Mouse (Mus musculus): ENCODE data around the gene D030056L22Rik. TPM values are rescaled to one million over a fixed set of nuclear protein-coding genes. Genes with fewer than 3 reads are reported as not detected.

Gene D030056L22Rik
- polyA plus RNA-seq, 1 experiment = 11.5 TPM

DNA sequence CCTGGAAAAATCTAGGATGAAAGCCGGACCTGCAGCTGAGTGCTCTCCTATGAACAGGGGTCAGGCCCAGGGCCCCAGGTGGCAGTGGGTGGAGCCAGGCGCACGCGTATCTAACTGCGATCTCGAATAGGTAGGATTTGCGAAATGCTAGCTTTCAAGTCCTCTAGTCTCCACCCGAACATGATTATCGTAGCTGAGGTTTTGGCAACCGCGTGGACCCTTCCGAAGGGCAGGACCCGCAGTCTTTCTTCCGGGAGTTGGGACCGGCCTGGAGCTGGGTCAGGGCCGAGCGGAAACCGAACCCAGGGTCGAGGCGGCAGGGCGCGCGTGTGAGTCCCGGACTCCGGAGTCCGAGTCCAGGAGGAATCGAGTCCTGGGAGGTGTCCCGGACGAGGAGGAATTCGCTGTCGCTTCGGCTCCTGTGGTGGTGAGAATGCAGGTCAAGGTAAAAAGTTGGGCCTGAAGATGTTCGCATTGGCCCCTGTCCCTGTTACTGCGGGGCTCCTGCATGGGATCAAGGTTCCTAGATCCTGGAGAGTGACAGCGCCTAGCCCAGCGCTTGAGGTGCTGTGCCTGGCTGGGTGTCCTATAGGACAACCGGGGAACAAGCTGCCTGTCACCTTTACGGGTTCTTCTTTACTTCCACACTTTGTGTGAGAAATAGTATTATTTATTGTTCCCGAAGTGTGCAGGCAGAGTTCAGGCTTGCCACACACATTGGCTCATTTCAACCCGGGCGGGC lies 36.8 kb downstream of the D030056L22Rik start, which contains the start of gene Trpm6:
Trpm6 (plus strand) TSS at position 386 of the 742 bp plus-strand sequence.
- TF ChIP-seq POLR2A (IDR thresholded peaks at IDR 0.05; ENCODE audit: borderline replicate concordance, extremely low read depth, low read depth, low read length) = no peak
- no peak for TF ChIP-seq CTCF (IDR thresholded peaks at IDR 0.05; ENCODE audit: insufficient read depth, low read length)
- Histone ChIP-seq H3K4me1 (ENCODE audit: control insufficient read depth, insufficient read depth, low read length) (no peaks in the 10 kb centered on the region; the same call in none of the 2 replicates), H3K4me3 (replicated peaks; ENCODE audit: extremely low read depth, low read depth, low read length) (peak within 1 kb of the TSS; percentile 53)
- peak; percentile 58 for DNase-seq
- WGBS = 8% methylated on average over 41 of the region's 41 CpGs

DNA sequence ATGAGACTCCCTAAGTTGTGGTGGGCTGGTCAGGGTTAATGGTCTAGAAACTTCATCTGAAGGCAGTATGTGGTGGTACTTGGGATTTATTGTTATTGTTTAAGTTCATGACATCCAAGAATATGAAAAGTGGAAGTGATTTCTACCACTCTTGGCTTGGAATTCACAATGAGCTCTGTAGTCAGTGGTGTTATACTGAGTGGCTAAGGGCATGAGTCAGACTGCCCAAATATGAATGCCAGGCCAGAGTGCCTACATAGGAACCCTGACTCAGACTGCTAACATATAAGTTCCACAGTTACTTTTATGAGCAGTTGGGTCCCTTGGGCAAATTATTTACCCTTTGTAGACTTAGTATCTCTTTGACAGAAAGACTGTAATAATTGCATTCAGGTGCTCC lies 44.2 kb downstream of the D030056L22Rik start:
- Histone ChIP-seq H3K4me1 (ENCODE audit: control insufficient read depth, insufficient read depth, low read length) (no peaks in the 10 kb centered on the region; the same call in none of the 2 replicates), H3K4me3 (replicated peaks; ENCODE audit: extremely low read depth, low read depth, low read length) (no peak overlapping the region)
- TF ChIP-seq POLR2A (IDR thresholded peaks at IDR 0.05; ENCODE audit: borderline replicate concordance, extremely low read depth, low read depth, low read length) = no peak
- no peak for TF ChIP-seq CTCF (IDR thresholded peaks at IDR 0.05; ENCODE audit: insufficient read depth, low read length)
- no peak for DNase-seq

DNA sequence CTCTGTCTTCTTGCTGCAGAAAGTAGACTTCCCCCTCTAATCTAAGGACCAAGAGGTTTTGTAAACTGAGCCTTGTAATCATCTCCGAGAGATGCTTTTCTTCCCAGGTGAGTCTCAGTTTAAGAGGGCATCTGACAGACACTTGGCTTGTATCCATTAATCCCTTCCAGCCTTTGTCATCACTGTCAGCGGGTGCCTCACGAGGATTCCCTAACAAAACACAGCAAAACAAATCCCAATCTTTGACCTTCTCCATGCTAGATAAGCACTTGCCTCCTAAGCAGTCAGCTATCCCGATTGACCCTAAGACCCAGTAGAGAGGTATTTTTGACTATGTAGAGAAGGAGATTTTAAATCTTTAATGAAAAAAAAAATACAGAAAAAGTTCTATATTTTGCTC lies 44.7 kb downstream of the D030056L22Rik start:
- no peak overlapping the region for H3K4me3 ChIP-seq (replicated peaks; ENCODE audit: extremely low read depth, low read depth, low read length)
- no peak for TF ChIP-seq POLR2A (IDR thresholded peaks at IDR 0.05; ENCODE audit: borderline replicate concordance, extremely low read depth, low read depth, low read length)
- no peak for TF ChIP-seq CTCF (IDR thresholded peaks at IDR 0.05; ENCODE audit: insufficient read depth, low read length)
- H3K4me1 ChIP-seq (ENCODE audit: control insufficient read depth, insufficient read depth, low read length) = no peaks in the 10 kb centered on the region; the same call in none of the 2 replicates
- no peak for DNase-seq
- 41% methylated on average over 4 of the region's 4 CpGs for WGBS

DNA sequence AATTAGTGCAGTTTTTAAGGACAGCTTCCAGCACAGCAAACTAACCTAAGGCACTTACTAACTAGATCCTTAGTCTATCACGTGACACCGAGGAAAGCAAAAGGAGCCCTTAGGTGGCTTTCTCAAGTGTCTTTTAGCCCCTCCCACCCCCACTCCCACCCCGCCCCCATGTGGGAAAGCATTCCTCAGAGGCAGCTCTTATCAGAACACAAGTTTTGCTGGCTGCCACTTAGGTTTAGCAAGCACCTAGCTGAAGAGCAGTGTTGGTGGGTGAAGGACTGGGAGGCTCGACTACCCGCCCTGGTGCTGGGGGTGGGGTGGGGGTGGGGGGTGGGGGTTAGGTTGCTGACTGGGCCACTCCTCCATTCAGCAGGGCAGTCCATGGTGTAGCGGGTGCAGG lies 45.3 kb downstream of the D030056L22Rik start:
- 40% methylated on average over 6 of the region's 6 CpGs for WGBS
- Histone ChIP-seq H3K4me1 (ENCODE audit: control insufficient read depth, insufficient read depth, low read length) (no peaks in the 10 kb centered on the region; the same call in none of the 2 replicates), H3K4me3 (replicated peaks; ENCODE audit: extremely low read depth, low read depth, low read length) (no peak overlapping the region)
- DNase-seq = no peak
- no peak; the same call in 1 of the 2 replicates for TF ChIP-seq POLR2A (IDR thresholded peaks at IDR 0.05; ENCODE audit: borderline replicate concordance, extremely low read depth, low read depth, low read length)
- no peak for TF ChIP-seq CTCF (IDR thresholded peaks at IDR 0.05; ENCODE audit: insufficient read depth, low read length)

DNA sequence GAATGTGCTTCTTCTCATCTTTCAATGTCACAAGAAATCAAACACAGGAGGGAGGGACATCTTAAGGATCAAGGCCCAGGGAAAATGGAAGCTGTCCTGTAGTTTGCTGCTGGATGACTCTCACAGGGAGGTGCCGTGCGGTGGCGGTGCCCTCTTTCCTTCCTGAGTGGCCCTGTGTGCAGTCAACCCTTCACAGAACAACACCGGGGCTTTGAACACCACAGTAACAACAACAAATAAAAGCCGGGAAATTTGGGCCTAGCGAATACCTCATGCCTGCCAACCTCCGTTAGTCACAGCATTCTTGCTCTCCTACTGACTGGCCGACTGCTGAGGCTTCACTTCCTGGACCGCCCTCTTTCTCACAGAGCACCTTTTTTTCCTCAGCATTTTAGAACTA lies 45.9 kb downstream of the D030056L22Rik start:
- 24% methylated on average over 9 of the region's 9 CpGs for WGBS
- no peaks in the 10 kb centered on the region; the same call in 1 of the 2 replicates for H3K4me1 ChIP-seq (ENCODE audit: control insufficient read depth, insufficient read depth, low read length)
- DNase-seq = peak; percentile 44
- H3K4me3 ChIP-seq (replicated peaks; ENCODE audit: extremely low read depth, low read depth, low read length) = no peak overlapping the region
- TF ChIP-seq POLR2A (IDR thresholded peaks at IDR 0.05; ENCODE audit: borderline replicate concordance, extremely low read depth, low read depth, low read length) = no peak
- no peak for TF ChIP-seq CTCF (IDR thresholded peaks at IDR 0.05; ENCODE audit: insufficient read depth, low read length)

DNA sequence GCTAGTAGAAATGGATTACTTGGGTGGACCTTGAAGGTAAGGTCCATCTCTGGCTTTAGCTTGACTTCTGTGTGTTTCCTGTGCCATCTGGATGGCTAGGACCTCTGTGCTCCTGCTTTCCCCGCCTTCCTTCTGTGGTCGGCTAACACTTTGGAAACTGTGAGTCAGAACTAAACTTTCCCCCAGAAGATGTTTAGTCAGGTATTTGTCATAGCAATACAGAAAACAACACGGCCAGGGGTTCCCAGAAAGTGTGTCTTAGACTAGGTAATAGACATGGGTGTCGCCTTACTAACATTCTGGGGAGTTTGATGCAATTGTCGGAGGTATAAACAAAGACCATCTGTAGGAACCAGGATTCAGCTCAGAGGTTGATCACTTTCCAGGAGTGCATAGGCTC lies 53.4 kb downstream of the D030056L22Rik start:
- TF ChIP-seq CTCF (IDR thresholded peaks at IDR 0.05; ENCODE audit: insufficient read depth, low read length) (no peak), POLR2A (IDR thresholded peaks at IDR 0.05; ENCODE audit: borderline replicate concordance, extremely low read depth, low read depth, low read length) (no peak)
- H3K4me1 ChIP-seq (ENCODE audit: control insufficient read depth, insufficient read depth, low read length) = no peaks in the 10 kb centered on the region
- H3K4me3 ChIP-seq (replicated peaks; ENCODE audit: extremely low read depth, low read depth, low read length) = no peak overlapping the region
- no peak for DNase-seq
- WGBS = 45% methylated on average over 5 of the region's 5 CpGs

Other genes with a start within 250 kb of the D030056L22Rik start
- 76.8 and 79.7 TPM in 2 replicates for gene Ostf1, start 81.4 kb upstream of the D030056L22Rik start, polyA plus RNA-seq (2012; rRNA removed)
- 3.0 and 4.7 TPM in 2 replicates for gene Nmrk1, start 81.2 kb upstream of the D030056L22Rik start, polyA plus RNA-seq (2012; rRNA removed)
- gene Carnmt1, start 42.4 kb upstream of the D030056L22Rik start, polyA plus RNA-seq (2012; rRNA removed) = 6.5 and 7.1 TPM in 2 replicates
- 4.5 and 6.0 TPM in 2 replicates for gene Trpm6, start 36.8 kb downstream of the D030056L22Rik start, polyA plus RNA-seq (2012; rRNA removed)

Data from lung, adult 2 months (tissue).